Mouse (Mus musculus) thymus, postnatal 14 days (tissue): ENCODE measurements around the gene Capns1.
A peak's percentile ranks its signal among the peaks of the same experiment; 100 is the strongest.
"Not testable (repeated sequence)": the region's sequence is repeated elsewhere in the genome, so short reads cannot be mapped to it uniquely, and the experiment has no call there.

Source experiments
- DNase-seq: peaks from one replicate; pipeline ENCODE4 v3.0.0; 2021

Capns1 gene

GRCm38 (mm10) chr7:30198481-30198971, at the start of gene Capns1:
Gene Capns1 (minus strand): TSS chr7:30198811.
- peak; percentile 80 for DNase-seq

- not testable (repeated sequence) for DNase-seq
These were observed 38.8 kb upstream of the Capns1 start for GRCm38 (mm10) chr7:30237374-30237773.

GRCm38 (mm10) chr7:30235625-30236024, 37.0 kb upstream of the Capns1 start, which contains the start of gene Ovol3:
Gene Ovol3 (minus strand): TSS chr7:30235725.
- DNase-seq, result no peak

GRCm38 (mm10) chr7:30235091-30235490, 36.5 kb upstream of the Capns1 start:
- no peak for DNase-seq

GRCm38 (mm10) chr7:30234276-30234858, 35.8 kb upstream of the Capns1 start:
- no peak for DNase-seq

GRCm38 (mm10) chr7:30233387-30233786, 34.8 kb upstream of the Capns1 start:
- DNase-seq, result no peak

- DNase-seq, result peak; percentile 69
These were observed 34.1 kb upstream of the Capns1 start for GRCm38 (mm10) chr7:30232631-30233148.

- DNase-seq, result peak; percentile 96
These were observed 33.3 kb upstream of the Capns1 start, which contains the start of the genes Polr2i and Tbcb for GRCm38 (mm10) chr7:30231669-30232454. Gene Polr2i (plus strand): TSS chr7:30231948. Gene Tbcb (minus strand): TSS chr7:30232272.

- DNase-seq, result no peak
These were observed 32.7 kb upstream of the Capns1 start for GRCm38 (mm10) chr7:30231328-30231668.

- no peak for DNase-seq
These were observed 25.6 kb upstream of the Capns1 start for GRCm38 (mm10) chr7:30224206-30224605.

- DNase-seq, result no peak
These were observed 23.6 kb upstream of the Capns1 start for GRCm38 (mm10) chr7:30222205-30222604.

GRCm38 (mm10) chr7:30221433-30221832, 22.8 kb upstream of the Capns1 start:
- DNase-seq, result no peak

GRCm38 (mm10) chr7:30220008-30220356, 21.4 kb upstream of the Capns1 start:
- no peak for DNase-seq

- peak; percentile 67 for DNase-seq
These were observed 20.8 kb upstream of the Capns1 start for GRCm38 (mm10) chr7:30219293-30220007.

GRCm38 (mm10) chr7:30217277-30217676, 18.7 kb upstream of the Capns1 start:
- no peak for DNase-seq

- peak; percentile 76 for DNase-seq
These were observed 18.1 kb upstream of the Capns1 start for GRCm38 (mm10) chr7:30216723-30217151.

GRCm38 (mm10) chr7:30215875-30216274, 17.3 kb upstream of the Capns1 start:
- no peak for DNase-seq

- no peak for DNase-seq
These were observed 15.3 kb upstream of the Capns1 start for GRCm38 (mm10) chr7:30213881-30214280.

GRCm38 (mm10) chr7:30211025-30211424, 12.4 kb upstream of the Capns1 start:
- no peak for DNase-seq

- DNase-seq, result not testable (repeated sequence)
These were observed 7.8 kb upstream of the Capns1 start for GRCm38 (mm10) chr7:30206364-30206763.

- peak; percentile 53 for DNase-seq
These were observed 6.8 kb upstream of the Capns1 start for GRCm38 (mm10) chr7:30205383-30205782.

- DNase-seq, result no peak
These were observed 5.8 kb upstream of the Capns1 start for GRCm38 (mm10) chr7:30204380-30204779.
